Mouse (Mus musculus) telencephalon, adult 2 months (tissue): ENCODE measurements around the gene Cdk5r2.

Source experiments
- DNase-seq: peaks from one replicate; pipeline ENCODE4 v3.0.0-alpha.2; 2011; ENCODE audit warnings: low read depth, low spot score

The Cdk5r2 gene

DNA sequence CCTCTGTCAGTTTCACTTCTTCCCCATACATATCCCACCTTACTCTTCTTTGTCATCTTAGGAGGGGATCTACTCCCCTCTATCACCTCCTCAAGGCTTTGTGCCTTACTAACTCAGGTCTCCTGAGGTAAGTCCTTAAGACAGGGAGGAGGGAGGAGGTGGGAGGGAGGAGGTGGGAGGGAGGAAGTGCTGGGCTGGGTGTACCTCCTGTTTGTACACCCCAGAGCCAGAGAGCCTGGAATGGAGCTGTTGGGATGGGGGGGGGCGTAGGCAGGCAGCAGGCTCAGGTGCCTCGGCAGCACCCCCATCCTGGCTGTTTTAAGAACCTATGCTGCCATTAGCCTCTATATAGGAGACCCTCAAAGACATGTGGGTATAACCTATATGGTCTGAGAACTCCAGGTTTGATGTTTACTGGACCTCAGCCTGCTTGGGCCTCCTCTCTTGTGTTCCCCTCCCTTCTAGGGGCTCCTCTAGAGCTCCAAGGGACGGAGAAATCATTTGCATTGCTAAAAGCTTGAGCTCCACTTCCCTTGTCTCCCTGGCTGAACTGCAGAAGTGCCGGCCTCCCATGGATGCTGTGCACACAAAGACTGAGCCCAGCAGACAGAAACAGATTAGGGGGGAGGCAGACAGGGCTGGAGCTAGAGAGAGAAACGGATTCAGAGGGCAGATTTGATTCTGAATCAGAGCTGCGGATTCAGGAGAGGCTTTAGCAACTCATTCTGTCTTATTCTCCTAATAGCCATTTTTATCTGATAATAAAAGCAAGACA is 3.5 kb upstream of the Cdk5r2 start:
- DNase-seq, result no peak

DNA sequence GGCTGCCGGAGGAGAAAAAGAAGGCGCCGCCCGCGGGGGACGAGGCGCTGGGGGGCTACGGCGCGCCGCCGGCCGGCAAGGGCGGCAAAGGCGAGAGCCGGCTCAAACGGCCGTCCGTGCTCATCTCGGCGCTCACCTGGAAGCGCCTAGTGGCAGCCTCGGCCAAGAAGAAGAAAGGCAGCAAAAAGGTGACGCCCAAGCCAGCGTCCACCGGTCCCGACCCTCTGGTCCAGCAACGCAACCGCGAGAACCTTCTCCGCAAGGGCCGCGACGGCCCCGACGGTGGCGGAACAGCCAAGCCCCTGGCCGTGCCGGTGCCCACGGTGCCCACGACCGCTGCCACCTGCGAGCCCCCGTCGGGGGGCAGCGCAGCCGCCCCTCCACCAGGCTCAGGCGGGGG is 422 bp downstream of the Cdk5r2 start:
- DNase-seq, result no peak

DNA sequence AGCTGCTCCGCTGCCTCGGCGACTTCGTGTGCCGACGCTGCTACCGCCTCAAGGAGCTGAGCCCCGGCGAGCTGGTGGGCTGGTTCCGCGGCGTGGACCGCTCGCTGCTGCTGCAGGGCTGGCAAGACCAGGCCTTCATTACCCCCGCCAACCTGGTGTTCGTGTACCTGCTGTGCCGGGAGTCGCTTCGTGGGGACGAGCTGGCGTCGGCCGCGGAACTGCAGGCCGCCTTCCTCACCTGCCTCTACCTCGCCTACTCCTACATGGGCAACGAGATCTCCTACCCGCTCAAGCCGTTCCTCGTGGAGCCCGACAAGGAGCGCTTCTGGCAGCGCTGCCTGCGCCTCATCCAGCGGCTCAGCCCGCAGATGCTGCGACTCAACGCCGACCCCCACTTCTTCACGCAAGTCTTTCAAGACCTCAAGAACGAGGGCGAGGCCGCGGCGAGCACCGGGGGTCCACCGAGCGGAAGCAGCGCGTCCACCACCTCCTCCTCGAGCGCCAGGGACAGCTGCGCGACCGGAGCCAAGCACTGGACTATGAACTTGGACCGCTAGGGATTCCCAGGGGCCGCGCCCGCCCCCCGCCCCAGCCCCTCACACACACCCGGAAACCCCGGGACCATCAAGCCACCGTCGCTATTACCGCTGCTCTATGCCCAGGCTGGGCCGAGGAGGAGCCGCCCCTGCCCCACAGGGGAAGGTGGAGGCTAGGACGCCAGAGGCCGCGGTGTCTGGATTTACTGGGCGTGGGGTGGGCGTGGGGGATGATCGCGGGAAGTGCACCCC is 1.1 kb downstream of the Cdk5r2 start:
- DNase-seq, result no peak

DNA sequence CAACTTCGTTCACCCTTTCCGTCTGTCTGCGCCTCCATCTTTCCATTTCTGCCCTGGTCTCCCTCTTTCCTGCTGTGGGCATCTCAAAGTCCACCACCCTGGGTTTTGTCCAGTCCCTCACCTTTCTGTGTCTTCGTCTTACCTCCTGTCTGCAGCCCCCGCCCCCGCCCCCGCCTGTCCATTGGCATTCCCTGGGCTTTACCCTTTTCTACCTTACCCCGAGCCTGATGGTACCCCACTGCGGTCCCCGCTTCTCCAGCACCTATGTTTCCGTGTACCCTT is 1.6 kb downstream of the Cdk5r2 start:
- no peak for DNase-seq

DNA sequence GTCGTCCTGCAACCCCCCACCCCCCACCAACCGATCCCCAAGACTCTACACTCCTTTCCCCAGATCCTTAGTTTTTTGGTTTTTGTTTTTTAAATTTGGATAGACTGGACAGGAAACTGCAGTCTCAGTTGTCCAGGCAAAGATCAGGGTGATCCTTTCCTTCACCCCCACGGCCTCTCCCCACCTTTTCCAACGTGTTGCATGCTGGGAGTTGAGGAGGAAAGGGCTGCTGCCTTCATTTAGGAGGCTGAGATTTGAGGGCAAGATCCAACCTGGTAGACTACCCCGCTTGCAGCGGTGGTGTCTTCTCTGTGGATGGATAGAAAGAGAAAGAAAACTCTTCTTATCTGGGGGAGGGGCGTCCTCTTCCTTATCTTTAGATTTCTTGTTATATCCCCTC is 2.1 kb downstream of the Cdk5r2 start:
- no peak for DNase-seq

DNA sequence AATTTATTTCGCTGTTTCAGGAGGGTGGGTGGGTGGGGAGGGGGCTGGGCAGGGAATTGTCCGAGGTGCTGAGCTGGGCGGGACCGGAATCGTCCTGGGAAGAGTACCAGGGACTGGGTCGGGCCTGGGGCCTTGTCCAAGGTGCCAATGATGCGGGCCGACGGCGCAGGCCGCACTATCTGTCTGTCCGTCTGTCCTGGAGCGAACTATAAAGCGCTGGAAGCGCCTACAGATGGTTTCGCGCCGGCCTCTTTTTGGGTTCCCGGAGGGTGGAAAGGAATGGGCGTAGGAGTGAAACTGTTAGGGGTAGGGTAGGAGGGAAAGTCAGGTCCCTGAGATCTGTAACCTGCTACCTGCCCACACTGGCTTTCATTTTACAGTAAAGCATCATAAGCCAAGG is 2.5 kb downstream of the Cdk5r2 start:
- DNase-seq, result no peak

DNA sequence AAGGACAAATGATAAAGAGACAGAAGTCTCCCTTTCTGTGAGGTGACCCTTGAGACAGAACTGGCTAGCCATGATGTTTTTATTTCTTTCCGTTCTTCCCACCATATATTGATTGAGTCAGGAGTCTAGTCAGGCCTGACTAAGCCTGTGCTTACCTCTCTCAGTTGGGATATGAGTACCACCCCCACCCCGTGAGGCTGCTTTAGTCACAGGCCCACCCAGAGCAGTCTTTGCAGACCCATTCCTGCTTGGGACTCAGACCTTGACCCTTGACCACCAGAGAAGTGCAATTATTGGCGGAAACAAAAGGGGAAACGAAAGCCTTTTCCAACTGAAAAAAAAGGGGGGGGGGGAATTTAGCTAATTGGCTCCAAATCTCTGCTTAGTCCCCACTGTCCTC is 2.9 kb downstream of the Cdk5r2 start:
- DNase-seq, result no peak

DNA sequence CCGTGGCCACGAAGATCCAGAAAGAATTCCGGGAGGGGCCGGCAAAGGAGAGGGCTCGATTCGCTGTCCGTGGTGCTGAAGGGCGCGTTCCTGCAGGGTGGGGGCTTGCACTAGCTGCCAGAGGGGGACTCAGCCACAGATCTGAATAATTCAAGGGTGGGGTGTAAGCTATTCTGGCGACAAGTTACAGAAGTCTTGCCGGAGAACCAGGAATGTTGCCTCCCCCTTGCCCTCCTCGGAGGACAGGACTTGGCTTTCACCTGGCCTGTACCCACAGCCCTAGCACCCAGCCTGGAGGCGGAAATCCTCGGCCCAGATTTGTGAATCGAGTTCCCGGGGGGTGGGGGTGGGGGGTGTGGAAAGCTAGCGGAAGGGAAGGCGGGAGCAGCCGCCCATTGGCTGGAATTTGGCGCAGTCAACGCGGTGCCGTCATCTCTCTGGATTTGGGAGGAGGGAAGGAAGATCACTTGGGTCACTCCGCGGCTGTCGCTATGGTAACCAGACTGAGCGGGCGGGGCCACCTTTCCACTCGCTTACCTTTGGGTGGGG is 3.5 kb downstream of the Cdk5r2 start:
- DNase-seq, result peak; percentile 94

DNA sequence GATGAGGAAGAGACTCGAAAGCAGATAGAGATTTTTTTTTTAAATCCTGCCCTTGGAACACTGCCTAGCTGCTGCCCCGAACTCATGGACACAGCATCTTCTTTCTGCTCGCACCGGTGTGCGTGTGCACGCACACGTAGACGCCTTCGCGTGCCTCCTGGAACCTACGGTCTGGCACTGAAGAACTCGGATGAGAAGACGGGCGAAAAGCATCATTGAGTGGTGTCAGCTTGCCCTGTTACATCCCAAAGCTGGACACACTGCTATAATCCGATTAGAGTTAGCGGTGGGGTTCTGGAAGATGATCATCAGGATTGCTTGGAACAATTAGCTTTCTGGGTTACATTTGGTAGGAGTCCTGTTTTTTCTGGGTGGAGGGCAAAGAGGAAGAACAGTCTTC is 4.1 kb downstream of the Cdk5r2 start:
- DNase-seq, result no peak

DNA sequence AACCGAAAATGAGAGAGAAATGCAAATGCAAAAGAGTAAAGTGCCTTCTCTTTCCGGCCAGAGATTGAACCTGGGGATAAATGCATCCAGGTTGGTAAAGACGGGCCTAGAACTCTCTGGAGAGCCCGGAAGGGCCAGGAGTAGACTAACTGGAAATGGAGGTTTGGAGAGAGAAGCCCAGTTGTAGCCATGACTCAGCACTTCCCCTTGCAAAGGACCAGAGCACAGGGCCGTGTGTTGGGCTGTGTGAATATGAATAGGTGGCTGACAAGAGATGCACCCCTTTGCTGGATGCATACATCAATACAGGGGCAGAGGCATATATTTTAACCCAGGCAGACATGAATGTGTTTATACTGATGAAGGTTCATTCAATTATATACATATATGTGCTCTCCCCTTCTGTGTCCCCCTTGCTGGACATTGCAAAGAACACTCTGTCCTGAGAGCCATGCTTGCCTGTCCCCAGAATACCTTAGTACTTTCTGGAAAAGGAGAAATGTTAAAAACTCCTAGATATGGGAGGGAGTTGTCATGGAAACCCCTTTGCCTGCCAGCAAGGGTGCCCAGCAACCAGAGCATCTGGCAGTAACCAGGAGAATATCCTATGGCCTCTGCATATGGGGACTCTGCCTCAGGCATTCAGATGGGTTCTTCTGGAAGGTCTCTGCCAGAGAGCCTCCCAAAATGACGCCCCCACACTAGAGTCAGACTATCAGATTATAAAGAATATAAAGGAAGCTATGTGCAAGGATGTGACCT is 4.7 kb downstream of the Cdk5r2 start:
- DNase-seq, result no peak

DNA sequence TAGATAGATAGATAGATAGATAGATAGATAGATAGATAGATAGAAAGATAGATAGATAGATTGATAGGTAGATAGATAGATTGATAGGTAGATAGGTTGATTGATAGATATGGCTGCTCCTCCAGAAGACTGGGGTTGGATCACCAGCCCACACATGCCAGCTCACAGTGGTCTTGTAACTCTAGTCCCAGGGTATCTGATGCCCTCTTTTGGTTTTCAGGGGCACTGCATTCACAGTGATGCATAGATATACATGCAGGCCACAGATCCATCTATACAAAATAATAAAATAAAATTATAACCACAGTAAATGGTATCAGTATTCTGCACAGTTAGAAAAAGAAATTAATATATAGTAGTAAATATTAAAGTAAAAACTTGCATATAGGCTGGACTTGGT is 7.0 kb downstream of the Cdk5r2 start:
- no peak for DNase-seq

DNA sequence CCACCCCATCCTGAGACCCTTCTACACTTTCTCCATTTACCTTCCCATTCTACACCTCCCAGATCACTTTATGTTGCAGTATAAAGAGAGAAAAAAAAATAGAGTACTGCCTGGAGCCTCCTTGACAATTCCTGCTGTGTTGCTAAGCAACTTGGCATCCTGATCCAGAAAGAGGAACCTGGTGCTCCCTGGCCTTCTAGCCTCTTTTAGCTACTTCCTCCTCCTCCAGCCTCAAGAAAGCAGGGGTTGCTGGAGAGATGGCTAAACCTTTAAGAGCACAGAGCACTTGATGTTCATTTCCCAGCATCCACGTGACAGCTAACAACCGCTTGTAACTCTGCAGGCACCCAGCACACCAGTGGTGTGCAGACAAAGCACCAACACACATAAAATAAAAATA is 17.5 kb downstream of the Cdk5r2 start:
- no peak for DNase-seq

DNA sequence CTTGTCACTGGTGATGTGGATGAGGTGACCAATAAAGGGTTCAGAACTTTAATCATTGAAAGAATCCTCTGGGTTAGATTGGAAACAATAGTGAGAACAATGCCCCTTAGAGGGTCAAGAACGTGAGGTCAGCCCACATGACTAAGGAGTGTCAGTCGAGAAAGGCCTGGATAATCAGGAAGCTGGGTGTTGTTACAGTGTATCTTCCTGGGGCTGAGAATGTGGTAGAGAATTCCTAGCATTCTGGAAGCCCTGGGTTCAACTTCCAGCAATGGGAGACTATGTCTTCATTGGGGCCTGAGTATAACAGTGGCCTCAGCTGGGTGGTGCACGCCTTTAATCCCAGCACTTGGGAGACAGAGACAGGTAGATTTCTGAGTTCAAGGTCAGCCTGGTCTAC is 22.5 kb downstream of the Cdk5r2 start:
- DNase-seq, result no peak

DNA sequence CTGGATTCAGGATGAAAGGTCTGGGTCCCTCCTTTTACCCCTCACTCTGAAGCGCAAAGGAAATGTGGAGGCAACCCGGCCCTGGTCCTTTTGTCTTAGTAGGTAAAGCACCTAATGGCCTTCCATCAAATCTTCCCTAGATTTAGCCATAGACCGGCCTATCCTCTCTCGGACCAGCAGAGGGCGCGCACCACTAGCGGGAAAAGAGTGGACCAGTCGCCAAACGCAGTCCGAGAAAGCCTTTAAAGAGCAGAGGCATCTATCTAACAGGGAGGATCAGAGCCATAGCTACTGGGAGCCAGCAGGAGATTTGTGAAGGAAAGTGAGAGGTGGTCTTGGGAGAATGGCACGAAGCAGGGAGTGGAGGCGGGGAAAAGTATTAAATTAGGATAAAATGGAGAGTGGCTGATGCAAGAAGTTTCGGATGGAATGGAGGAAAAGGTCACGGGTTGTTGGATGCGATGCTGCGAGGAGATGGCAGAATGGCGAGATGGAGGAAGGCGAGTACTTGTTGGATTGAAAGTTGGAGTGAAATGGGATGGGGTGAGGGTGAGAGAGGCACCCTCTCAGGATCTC is 26.1 kb downstream of the Cdk5r2 start:
- no peak for DNase-seq

DNA sequence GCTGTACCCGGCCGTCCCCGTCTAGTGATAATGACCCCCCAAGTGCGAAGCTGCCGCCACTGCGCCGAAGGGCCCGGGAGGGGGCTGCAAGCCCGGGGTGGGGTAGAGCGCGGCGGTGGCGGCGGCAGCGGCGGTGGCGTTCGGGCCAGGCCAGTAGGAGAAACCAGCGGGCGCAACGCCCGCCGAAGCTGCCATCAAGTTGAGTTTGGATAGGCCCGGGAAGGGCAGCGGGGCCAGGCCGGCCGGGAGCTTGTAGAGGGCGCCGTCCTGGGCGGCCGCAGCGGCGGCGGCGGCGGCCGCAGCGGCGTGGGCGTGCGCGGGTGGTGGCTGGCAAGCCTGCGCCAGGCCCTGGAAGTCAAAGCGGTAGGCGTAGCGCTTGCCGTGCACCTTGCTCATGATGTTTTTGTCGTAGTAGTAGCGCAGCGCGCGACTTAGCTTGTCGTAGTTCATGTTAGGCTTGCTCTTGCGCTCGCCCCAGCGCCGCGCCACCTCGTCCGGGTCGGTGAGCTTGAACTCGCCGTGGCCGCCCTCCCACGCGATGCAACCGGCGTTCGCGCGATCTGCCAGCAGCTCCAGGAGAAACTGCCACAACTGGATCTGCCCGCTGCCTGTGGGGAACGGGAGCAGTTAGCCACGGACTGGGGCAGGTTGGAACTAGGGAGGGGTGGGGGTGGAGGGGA is 27.5 kb downstream of the Cdk5r2 start:
- no peak for DNase-seq

DNA sequence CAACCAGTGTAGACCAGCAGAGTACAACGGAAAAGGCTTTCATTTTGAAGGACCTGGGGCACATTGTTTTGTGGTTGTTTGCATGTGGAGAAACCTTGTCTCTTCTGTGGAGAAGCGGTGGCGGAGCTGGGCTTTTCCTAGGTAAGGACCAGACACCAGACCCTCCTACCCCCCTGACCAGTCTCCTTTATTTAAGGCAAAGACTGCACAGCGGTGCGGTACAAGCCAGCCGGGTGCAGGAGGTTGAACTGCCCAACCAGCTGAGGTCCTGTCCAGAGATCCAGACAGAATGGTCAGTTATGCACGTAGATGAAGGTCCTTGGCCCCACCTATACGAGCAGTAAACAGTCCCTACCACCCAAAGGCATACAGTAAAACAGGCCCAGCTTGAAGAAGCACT is 28.1 kb downstream of the Cdk5r2 start:
- no peak for DNase-seq

DNA sequence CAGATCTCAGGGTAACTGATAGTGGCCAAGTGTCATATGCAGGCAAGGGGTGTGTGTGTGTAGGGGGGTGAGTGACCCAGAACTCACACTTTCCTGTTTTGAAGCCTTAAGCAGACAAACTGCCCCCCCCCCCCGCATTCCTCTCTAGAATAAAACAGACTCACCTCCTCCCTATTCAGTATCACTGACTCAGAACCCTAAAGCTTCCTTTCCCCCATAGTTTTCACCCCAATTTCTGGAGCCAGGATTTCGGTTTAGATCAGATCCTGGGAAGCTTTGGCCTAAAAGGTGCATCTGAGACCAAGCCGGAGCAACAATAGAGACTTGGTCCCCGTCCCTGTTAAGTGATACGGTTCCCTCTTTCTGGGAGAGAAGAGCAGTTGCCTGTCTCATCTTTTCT is 28.7 kb downstream of the Cdk5r2 start:
- DNase-seq, result no peak

DNA sequence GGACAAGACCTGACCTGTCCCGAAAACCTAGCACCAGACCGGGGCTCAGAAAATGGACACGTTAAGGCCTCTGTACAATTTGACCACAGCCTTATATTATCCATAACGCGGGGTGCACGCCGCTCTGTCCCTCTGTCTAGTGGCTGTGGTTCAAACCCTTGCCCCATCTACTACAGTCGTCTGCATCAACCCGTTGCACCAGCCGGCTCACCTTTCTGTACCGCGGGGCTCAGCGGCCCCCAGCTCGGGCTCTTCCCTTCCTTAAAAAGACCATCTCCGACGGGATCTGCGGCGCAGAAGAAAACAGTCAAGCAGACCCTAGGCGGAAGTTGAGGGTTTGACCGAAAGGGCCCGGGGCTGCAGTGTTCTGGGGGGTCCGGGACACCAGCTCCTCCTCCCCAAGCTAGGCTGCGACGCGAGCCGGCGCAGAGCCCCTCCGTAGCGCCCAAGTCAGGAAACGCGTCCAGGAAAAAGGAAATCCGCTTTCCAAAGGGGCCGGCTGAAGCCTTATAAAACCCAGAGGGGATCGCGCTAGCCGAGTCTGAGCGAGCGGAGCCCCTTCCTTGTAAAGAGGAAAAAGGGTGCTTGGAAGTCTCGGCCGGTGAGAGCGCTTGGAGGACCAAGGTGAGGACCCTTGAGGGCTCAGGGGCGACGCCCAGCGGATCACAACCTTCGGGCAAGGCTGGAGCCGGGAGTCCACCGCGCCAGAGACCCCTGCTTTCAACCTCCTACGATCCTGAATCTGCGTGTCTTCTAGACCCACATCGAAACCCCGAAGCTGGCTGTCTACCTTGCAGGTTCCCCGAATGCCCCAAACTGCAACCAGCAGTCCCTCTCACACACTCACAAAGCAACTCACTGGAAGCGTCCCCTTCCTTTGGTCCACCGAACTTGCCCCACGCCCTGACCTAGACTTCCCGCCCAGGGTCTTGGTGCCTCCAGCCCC is 29.7 kb downstream of the Cdk5r2 start:
- no peak for DNase-seq

DNA sequence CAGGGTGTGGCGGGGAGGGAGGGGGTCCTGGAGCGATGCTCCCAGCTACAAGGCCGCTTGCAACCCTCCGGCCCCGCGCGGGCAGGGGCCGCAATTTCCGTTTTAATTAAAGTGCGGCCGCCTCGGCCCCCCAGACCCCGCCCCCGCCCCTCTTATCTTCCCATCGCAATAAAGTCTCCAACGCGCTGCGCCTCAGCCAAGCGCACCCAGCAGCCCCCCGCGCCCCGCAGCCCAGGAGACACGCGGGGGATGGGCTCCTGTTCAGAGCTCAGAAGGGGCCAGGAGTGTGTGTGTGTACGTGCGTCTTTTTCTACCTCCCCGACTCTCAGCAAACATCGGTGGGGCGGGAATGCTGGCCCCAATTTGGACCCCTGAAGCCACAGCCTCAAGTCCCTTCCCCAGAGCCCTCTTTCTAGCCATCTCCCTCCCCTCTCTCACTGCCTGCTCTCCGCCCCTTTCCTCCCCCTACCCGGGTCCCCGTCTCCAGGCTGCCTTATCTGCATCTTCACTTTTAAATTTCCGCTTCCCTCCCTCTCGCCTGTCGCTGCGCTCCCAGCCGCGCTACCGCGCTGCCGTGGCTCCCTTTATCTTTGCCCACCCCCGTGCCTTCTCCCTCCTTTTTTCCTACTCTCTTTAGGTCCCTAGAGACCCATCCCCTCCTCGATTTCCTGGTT is 30.8 kb downstream of the Cdk5r2 start, which contains the start of gene Fev:
TSS of gene Fev (minus strand) at position 51 of the 674 bp plus-strand sequence.
- no peak for DNase-seq

DNA sequence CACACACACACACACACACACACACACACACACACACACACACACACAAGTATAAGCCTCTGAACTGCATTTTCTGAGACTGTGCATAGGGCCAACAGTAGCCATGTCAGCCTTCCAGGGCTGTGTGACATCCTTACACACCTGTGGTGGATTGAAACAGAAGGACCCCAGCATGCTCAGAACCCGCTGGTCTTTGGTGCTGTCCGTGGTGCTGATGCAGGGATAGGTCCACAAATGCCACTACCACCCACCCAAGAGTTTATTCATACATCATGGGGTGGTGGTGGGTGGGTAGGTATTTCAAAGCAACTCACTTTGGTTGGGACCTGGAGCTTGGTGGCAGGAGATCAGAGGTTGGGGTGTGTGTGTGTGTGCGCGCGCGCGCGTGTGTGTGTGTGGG is 36.8 kb downstream of the Cdk5r2 start:
- no peak for DNase-seq
